Mouse (Mus musculus) CH12.LX (cell line): ENCODE data around the gene Sp3. TPM values are rescaled to one million over a fixed set of nuclear protein-coding genes. Genes with fewer than 3 reads are reported as not detected.

Experiments used
- DNase-seq: peaks from one replicate; pipeline ENCODE4 v3.0.0-alpha.2; 2013; ENCODE audit errors: extremely low read depth
- H3K27ac ChIP-seq: 2 replicates; pipeline ENCODE4 v1.5.1; 2012; ENCODE audit warnings: low read depth, mild to moderate bottlenecking, control low read depth, moderate library complexity; ENCODE audit not compliant: insufficient read depth
- H3K27me3 ChIP-seq: replicated peaks from 2 replicates; pipeline ENCODE3; 2012; ENCODE audit warnings: inconsistent platforms
- H3K36me3 ChIP-seq, 2 experiments: replicated peaks in 1 of 2; 2 replicates each; pipeline versions ENCODE3 to v1.6.1; 2012; ENCODE audit warnings: inconsistent platforms in 1 of 2, low read length in 1 of 2, mild to moderate bottlenecking in 1 of 2, mixed read lengths in 1 of 2, moderate library complexity in 1 of 2; ENCODE audit not compliant: control insufficient read depth in 1 of 2, insufficient read depth in 1 of 2
- H3K4me1 ChIP-seq, 2 experiments: 2 replicates each; pipeline ENCODE4 v1.6.1; 2012; ENCODE audit warnings: inconsistent platforms in 1 of 2, moderate library complexity in 1 of 2; ENCODE audit not compliant: insufficient read depth in 2 of 2, control insufficient read depth in 1 of 2
- H3K4me2 ChIP-seq: 2 replicates; pipeline ENCODE4 v1.6.1; 2012; ENCODE audit warnings: low read depth, mild to moderate bottlenecking, control low read depth; ENCODE audit not compliant: poor library complexity, insufficient read depth, severe bottlenecking
- H3K4me3 ChIP-seq, 3 experiments: fragments of 150-350 bp in 1 of 3; sonication (generic) in 1 of 3; replicated peaks in 1 of 3; 2 replicates each; pipeline versions ENCODE3 to v1.5.1; 2011 to 2012; ENCODE audit warnings: low read depth in 2 of 3, low read length in 2 of 3, mild to moderate bottlenecking in 2 of 3, moderate library complexity in 2 of 3, control low read depth in 1 of 3, improper control_type of control experiment in 1 of 3, inconsistent platforms in 1 of 3, mixed read lengths in 1 of 3; ENCODE audit not compliant: poor library complexity in 1 of 3
- H3K79me2 ChIP-seq: replicated peaks from 2 replicates; pipeline ENCODE4 v1.6.1; 2012; ENCODE audit warnings: mild to moderate bottlenecking, moderate library complexity; ENCODE audit not compliant: control insufficient read depth, poor library complexity, insufficient read depth, severe bottlenecking; ENCODE audit errors: extremely low read depth
- H3K9ac ChIP-seq: 2 replicates; pipeline ENCODE4 v1.6.1; 2012; ENCODE audit warnings: low read depth, mild to moderate bottlenecking, control low read depth, moderate library complexity; ENCODE audit not compliant: insufficient read depth
- H3K9me3 ChIP-seq: replicated peaks from 2 replicates; pipeline ENCODE3; 2012; ENCODE audit warnings: low read length, inconsistent platforms, mixed read lengths
- BHLHE40 ChIP-seq: IDR thresholded peaks from 2 replicates; pipeline ENCODE4 v1.6.1; 2011; ENCODE audit warnings: mild to moderate bottlenecking, low read depth, low read length, improper control_type of control experiment
- CHD2 ChIP-seq: IDR thresholded peaks from 2 replicates; pipeline ENCODE4 v1.6.1; 2011; ENCODE audit warnings: low read length, improper control_type of control experiment
- CTCF ChIP-seq, 2 experiments: IDR thresholded peaks in 1 of 2; conservative IDR thresholded peaks in 1 of 2; 2 replicates each; pipeline ENCODE4 v1.5.1; 2011 to 2012; ENCODE audit warnings: low read depth in 2 of 2, low read length in 2 of 2, improper control_type of control experiment in 1 of 2, inconsistent platforms in 1 of 2, mild to moderate bottlenecking in 1 of 2, moderate library complexity in 1 of 2
- E2F4 ChIP-seq: IDR thresholded peaks from 2 replicates; pipeline ENCODE4 v1.6.1; 2011; ENCODE audit warnings: low read depth, low read length, improper control_type of control experiment; ENCODE audit not compliant: insufficient replicate concordance
- EP300 ChIP-seq: IDR thresholded peaks from 2 replicates; pipeline ENCODE4 v1.6.1; 2011; ENCODE audit warnings: low read length, improper control_type of control experiment
- ETS1 ChIP-seq: conservative IDR thresholded peaks from 2 replicates; pipeline ENCODE4 v1.6.1; 2012; ENCODE audit warnings: low read depth, mild to moderate bottlenecking, inconsistent platforms, low read length, improper control_type of control experiment, moderate library complexity
- GABPA ChIP-seq: IDR thresholded peaks from 2 replicates; pipeline ENCODE4 v1.6.1; 2012; ENCODE audit warnings: low read depth, low read length, improper control_type of control experiment, inconsistent platforms; ENCODE audit not compliant: insufficient replicate concordance
- IRF4 ChIP-seq: IDR thresholded peaks from 2 replicates; pipeline ENCODE4 v1.6.1; 2014; ENCODE audit warnings: low read depth, mild to moderate bottlenecking, inconsistent platforms, low read length, improper control_type of control experiment
- JUND ChIP-seq: conservative IDR thresholded peaks from 2 replicates; pipeline ENCODE4 v1.6.1; 2011; ENCODE audit warnings: low read depth, low read length, improper control_type of control experiment
- KAT2A ChIP-seq: IDR thresholded peaks from 2 replicates; pipeline ENCODE4 v1.6.1; 2012; ENCODE audit warnings: low read length, improper control_type of control experiment, inconsistent platforms; ENCODE audit not compliant: insufficient replicate concordance
- MAFK ChIP-seq: IDR thresholded peaks from 2 replicates; pipeline ENCODE4 v1.6.1; 2011; ENCODE audit warnings: low read length, improper control_type of control experiment; ENCODE audit not compliant: insufficient replicate concordance
- MAX ChIP-seq: IDR thresholded peaks from 2 replicates; pipeline ENCODE4 v1.6.1; 2011; ENCODE audit warnings: low read length, improper control_type of control experiment
- MAZ ChIP-seq: IDR thresholded peaks from 2 replicates; pipeline ENCODE4 v1.6.1; 2012; ENCODE audit warnings: low read depth, mild to moderate bottlenecking, inconsistent platforms, low read length, improper control_type of control experiment, moderate library complexity
- MXI1 ChIP-seq: IDR thresholded peaks from 2 replicates; pipeline ENCODE4 v1.6.1; 2011; ENCODE audit warnings: mild to moderate bottlenecking, low read depth, low read length, improper control_type of control experiment
- MYC ChIP-seq: IDR thresholded peaks from 2 replicates; pipeline ENCODE4 v1.6.1; 2011; ENCODE audit warnings: low read depth, mild to moderate bottlenecking, improper control_type of control experiment, low read length
- NELFE ChIP-seq: IDR thresholded peaks from 2 replicates; pipeline ENCODE4 v1.6.1; 2011; ENCODE audit warnings: low read depth, low read length, improper control_type of control experiment
- PAX5 ChIP-seq: IDR thresholded peaks from 2 replicates; pipeline ENCODE4 v1.6.1; 2012; ENCODE audit warnings: low read length, inconsistent platforms, mixed read lengths
- POLR2A ChIP-seq: IDR thresholded peaks from 2 replicates; pipeline ENCODE4 v1.6.1; 2011; ENCODE audit warnings: low read depth, mild to moderate bottlenecking, improper control_type of control experiment, low read length
- RAD21 ChIP-seq: IDR thresholded peaks from 2 replicates; pipeline ENCODE4 v1.6.1; 2011; ENCODE audit warnings: low read depth, mild to moderate bottlenecking, low read length, improper control_type of control experiment, moderate library complexity
- RCOR1 ChIP-seq: conservative IDR thresholded peaks from 2 replicates; pipeline ENCODE4 v1.6.1; 2012; ENCODE audit warnings: low read depth, mild to moderate bottlenecking, inconsistent platforms, low read length, improper control_type of control experiment
- SIN3A ChIP-seq: IDR thresholded peaks from 2 replicates; pipeline ENCODE4 v1.6.1; 2012; ENCODE audit warnings: low read length, improper control_type of control experiment, inconsistent platforms
- SMC3 ChIP-seq: IDR thresholded peaks from 2 replicates; pipeline ENCODE4 v1.6.1; 2011; ENCODE audit warnings: low read depth, low read length, improper control_type of control experiment
- TBP ChIP-seq: conservative IDR thresholded peaks from 2 replicates; pipeline ENCODE4 v1.6.1; 2011; ENCODE audit warnings: low read depth, low read length, improper control_type of control experiment
- UBTF ChIP-seq: IDR thresholded peaks from 2 replicates; pipeline ENCODE4 v1.6.1; 2012; ENCODE audit warnings: low read depth, mild to moderate bottlenecking, inconsistent platforms, low read length, improper control_type of control experiment, moderate library complexity
- USF1 ChIP-seq: IDR thresholded peaks from 2 replicates; pipeline ENCODE4 v1.6.1; 2014; ENCODE audit warnings: low read depth, mild to moderate bottlenecking, inconsistent platforms, low read length, improper control_type of control experiment
- ZC3H11A ChIP-seq: IDR thresholded peaks from 2 replicates; pipeline ENCODE4 v1.6.1; 2012; ENCODE audit warnings: low read depth, mild to moderate bottlenecking, inconsistent platforms, low read length, improper control_type of control experiment
- ZKSCAN1 ChIP-seq: IDR thresholded peaks from 2 replicates; pipeline ENCODE4 v1.6.1; 2012; ENCODE audit warnings: low read depth, inconsistent platforms, low read length, improper control_type of control experiment, borderline replicate concordance
- dilution Hi-C: fragments of 300-500 bp; cut with MboI; formaldehyde crosslinking; loops from 2 replicates; pipeline ENCODE4 v1.14.3; 2020; ENCODE audit warnings: low sequenced_read_pairs; ENCODE audit not compliant: extremely low pct_unique_long_range_greater_than_20kb, extremely low pct_ligation_motif_present
- in situ Hi-C: fragments of 300-500 bp; cut with MboI; formaldehyde crosslinking; loops from 3 replicates; pipeline ENCODE4 v1.14.3; 2019; ENCODE audit warnings: low sequenced_read_pairs, low pct_ligation_motif_present, low pct_unique_long_range_greater_than_20kb, mixed read lengths
- polyA plus RNA-seq: library from polyadenylated mRNA; unstranded; fragments of >175 nt; gene quantifications from 2 replicates; pipeline ENCODE4 v1.2.1, GENCODE M21; 2012; ENCODE audit warnings: low read depth; ENCODE audit not compliant: insufficient read length
- total RNA-seq, 2 experiments: library from RNA; depleted of rRNA; stranded (reverse); fragments of 300-350 nt in 1 of 2; fragments of >200 nt in 1 of 2; gene quantifications; 2 replicates each; pipeline ENCODE4 v1.2.3; 2012 to 2014

Sp3 gene
- total and polyA plus RNA-seq, 3 experiments: 37.7 to 86.8 (median 40.4) TPM

GRCm38 (mm10) chr2:72935937-72936336 lies 44.3 kb downstream of the Sp3 start:
- Histone ChIP-seq H3K27ac (no peak overlapping the region), H3K9me3 (no peaks in the 10 kb centered on the region), H3K4me3 (no peak overlapping the region), H3K4me1 (no peaks in the 10 kb centered on the region)
- in situ Hi-C loops: no loop called here
- dilution Hi-C loops: no loop called here
- no peak for TF ChIP-seq ZKSCAN1
- TF ChIP-seq KAT2A: no peak
- no peak for TF ChIP-seq RAD21
- no peak for TF ChIP-seq MXI1
- no peak for TF ChIP-seq RCOR1
- no peak for TF ChIP-seq TBP
- TF ChIP-seq ETS1: no peak
- no peak for TF ChIP-seq EP300
- no peak for TF ChIP-seq MAZ
- no peak for TF ChIP-seq SMC3
- TF ChIP-seq POLR2A: no peak
- TF ChIP-seq USF1: no peak
- no peak for TF ChIP-seq E2F4
- no peak for TF ChIP-seq MAX
- no peak for TF ChIP-seq MYC
- no peak for TF ChIP-seq CHD2
- TF ChIP-seq SIN3A: no peak
- no peak for TF ChIP-seq BHLHE40
- no peak for TF ChIP-seq NELFE
- TF ChIP-seq, all 38 proteins: peak for 0
- H3K4me2 ChIP-seq: no peak overlapping the region
- no peak for DNase-seq
- H3K27me3 ChIP-seq: no peaks in the 10 kb centered on the region
- no peak overlapping the region for H3K9ac ChIP-seq
- peaks cover 2% of the 10 kb centered on the region; the same call in 1 of the 2 replicates for H3K79me2 ChIP-seq
- H3K36me3 ChIP-seq: peaks cover 23 to 48% of the 10 kb centered on the region in 2 experiments

- in situ Hi-C loops: no loop called here
- H3K4me3 ChIP-seq: no peak overlapping the region
- no peak overlapping the region for H3K9ac ChIP-seq
- H3K36me3 ChIP-seq: peaks cover 7 to 22% of the 10 kb centered on the region in 2 experiments
- no peaks in the 10 kb centered on the region for H3K9me3 ChIP-seq
- no peak for DNase-seq
- dilution Hi-C loops: no loop called here
- H3K27ac ChIP-seq: no peak overlapping the region
- no peaks in the 10 kb centered on the region for H3K4me1 ChIP-seq
- H3K27me3 ChIP-seq: no peaks in the 10 kb centered on the region
- H3K4me2 ChIP-seq: no peak overlapping the region
- TF ChIP-seq IRF4 (no peak), KAT2A (no peak), USF1 (no peak), E2F4 (no peak), ZC3H11A (no peak), CTCF (conservative IDR thresholded peaks at IDR 0.05 in 1 of 2, IDR thresholded peaks at IDR 0.05 in 1 of 2; ENCODE audit: low read depth in 2 of 2, low read length in 2 of 2) (no peak), GABPA (no peak), UBTF (no peak), MAZ (no peak), POLR2A (no peak), JUND (no peak), PAX5 (no peak), MYC (no peak), CHD2 (no peak), MAFK (no peak)
- TF ChIP-seq, all 38 proteins: peak for 0
- H3K79me2 ChIP-seq: no peaks in the 10 kb centered on the region; the same call in 1 of the 2 replicates
Measured at GRCm38 (mm10) chr2:72932186-72932585, 48.1 kb downstream of the Sp3 start.
